Mouse (Mus musculus): ENCODE data around the gene Mfsd4b1. TPM values are rescaled to one million over a fixed set of nuclear protein-coding genes. Genes with fewer than 3 reads are reported as not detected.

Mfsd4b1 gene
- polyA plus RNA-seq, 1 experiment from 2014 or later: 0.49 TPM

GRCm38 (mm10) chr10:39955163-39955562 is 69.9 kb downstream of the Mfsd4b1 start:
- Histone ChIP-seq H3K4me2 (replicated peaks) (no peak overlapping the region), H3K4me1 (peaks cover 3% of the 10 kb centered on the region; the same call in 1 of the 2 replicates), H3K27ac (no peak overlapping the region), H3K36me3 (no peaks in the 10 kb centered on the region), H3K9ac (no peak overlapping the region), H3K4me3 (no peak overlapping the region), H3K27me3 (no peaks in the 10 kb centered on the region; the same call in 1 of the 2 replicates), H3K9me3 (replicated peaks) (no peaks in the 10 kb centered on the region)
- ATAC-seq (ENCODE audit: low FRiP score): no peak
- 81% methylated on average over 2 of the region's 2 CpGs for WGBS

Other genes with a start within 250 kb of the Mfsd4b1 start
- 6.0 and 6.1 TPM in 2 replicates for gene Mfsd4b4, start 126.0 kb downstream of the Mfsd4b1 start, polyA plus RNA-seq (2016; fragmentation: Nextera tagmentation; extraction: Ambion mirVana)
- not detected in 2 replicates for gene Mfsd4b2, start 98.3 kb downstream of the Mfsd4b1 start, polyA plus RNA-seq (2016; fragmentation: Nextera tagmentation; extraction: Ambion mirVana)
- gene Mfsd4b3, start 65.1 kb downstream of the Mfsd4b1 start, polyA plus RNA-seq (2016; fragmentation: Nextera tagmentation; extraction: Ambion mirVana): 0.19 and 0.31 TPM in 2 replicates
- 0.10 and 0.14 TPM in 2 replicates for gene Mfsd4b5, start 38.6 kb downstream of the Mfsd4b1 start, polyA plus RNA-seq (2016; fragmentation: Nextera tagmentation; extraction: Ambion mirVana)
- gene Slc16a10, start 117.0 kb upstream of the Mfsd4b1 start, polyA plus RNA-seq (2016; fragmentation: Nextera tagmentation; extraction: Ambion mirVana): 12.6 and 13.6 TPM in 2 replicates
- 65.4 and 67.0 TPM in 2 replicates for gene Rpf2, start 221.8 kb upstream of the Mfsd4b1 start, polyA plus RNA-seq (2016; fragmentation: Nextera tagmentation; extraction: Ambion mirVana)
- gene Gtf3c6, start 232.8 kb upstream of the Mfsd4b1 start, polyA plus RNA-seq (2016; fragmentation: Nextera tagmentation; extraction: Ambion mirVana): 135 and 136 TPM in 2 replicates